Mouse (Mus musculus) megakaryocyte, embryonic 14.5 days (primary cell): ENCODE results near the gene Gm35315.

Source experiments
- FLI1 ChIP-seq: IDR thresholded peaks from 2 replicates; pipeline ENCODE4 v1.6.1; 2012; ENCODE audit warnings: low read length, inconsistent platforms, mixed read lengths
- GATA1 ChIP-seq: IDR thresholded peaks from 3 replicates; pipeline ENCODE4 v1.6.1; 2012; ENCODE audit warnings: mixed read lengths, low read length, inconsistent platforms, borderline replicate concordance

DNA sequence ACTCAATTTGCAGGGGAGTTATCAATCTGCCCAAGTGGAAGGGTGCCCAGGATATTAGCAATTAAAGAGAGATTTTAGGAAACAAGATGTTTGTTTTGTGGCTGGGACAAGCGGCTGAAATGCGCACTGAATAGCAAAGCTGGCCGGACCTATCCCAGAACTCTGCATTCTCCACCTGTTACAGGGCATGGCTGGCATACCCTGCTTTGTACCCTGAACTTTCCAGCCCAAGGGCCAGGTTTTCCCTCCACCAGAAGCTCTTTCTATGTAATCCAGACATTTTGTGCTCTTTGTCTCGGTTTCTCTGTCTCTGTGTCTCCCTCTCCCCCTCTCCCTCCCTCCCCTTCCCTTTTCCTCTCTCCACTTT, 610 bp upstream of the Gm35315 start:
- TF ChIP-seq GATA1 (no peak), FLI1 (no peak)
